Mouse (Mus musculus) heart, postnatal 0 days (tissue): ENCODE measurements around the gene Sufu.

ENCODE experiments used
- CTCF ChIP-seq: IDR thresholded peaks from 2 replicates; pipeline ENCODE4 v1.5.1; 2016; ENCODE audit warnings: antibody characterized with exemption, control low read depth, low read depth
- EP300 ChIP-seq: IDR thresholded peaks from 2 replicates; pipeline ENCODE4 v1.6.1; 2016; ENCODE audit warnings: antibody characterized with exemption, low read depth

- TF ChIP-seq CTCF: no peak
- no peak for TF ChIP-seq EP300
These were observed 66.8 kb downstream of the Sufu start for GRCm38 (mm10) chr19:46463446-46463845.
